Mouse (Mus musculus): Measurements from ENCODE around the gene Sh2d3c.

Sh2d3c gene

GRCm38 (mm10) chr2:32791297-32791696, 70.4 kb downstream of the Sh2d3c start:
- no peak for DNase-seq (ENCODE audit: low spot score in 2 of 2)

GRCm38 (mm10) chr2:32795748-32796418, 75.0 kb downstream of the Sh2d3c start:
- DNase-seq (ENCODE audit: low spot score in 2 of 2): no peak

GRCm38 (mm10) chr2:32798251-32798962, 77.6 kb downstream of the Sh2d3c start:
- no peak for DNase-seq (ENCODE audit: low spot score in 2 of 2)
